Mouse (Mus musculus) CH12.LX (cell line): ENCODE results near the gene Myo18a. TPM values are rescaled to one million over a fixed set of nuclear protein-coding genes. Genes with fewer than 3 reads are reported as not detected.

Source experiments
- DNase-seq: peaks from one replicate; pipeline ENCODE4 v3.0.0-alpha.2; 2013; ENCODE audit errors: extremely low read depth
- H3K27ac ChIP-seq: 2 replicates; pipeline ENCODE4 v1.5.1; 2012; ENCODE audit warnings: low read depth, mild to moderate bottlenecking, control low read depth, moderate library complexity; ENCODE audit not compliant: insufficient read depth
- H3K27me3 ChIP-seq: replicated peaks from 2 replicates; pipeline ENCODE3; 2012; ENCODE audit warnings: inconsistent platforms
- H3K36me3 ChIP-seq, 2 experiments: replicated peaks in 1 of 2; 2 replicates each; pipeline versions ENCODE3 to v1.6.1; 2012; ENCODE audit warnings: inconsistent platforms in 1 of 2, low read length in 1 of 2, mild to moderate bottlenecking in 1 of 2, mixed read lengths in 1 of 2, moderate library complexity in 1 of 2; ENCODE audit not compliant: control insufficient read depth in 1 of 2, insufficient read depth in 1 of 2
- H3K4me1 ChIP-seq, 2 experiments: 2 replicates each; pipeline ENCODE4 v1.6.1; 2012; ENCODE audit warnings: inconsistent platforms in 1 of 2, moderate library complexity in 1 of 2; ENCODE audit not compliant: insufficient read depth in 2 of 2, control insufficient read depth in 1 of 2
- H3K4me2 ChIP-seq: 2 replicates; pipeline ENCODE4 v1.6.1; 2012; ENCODE audit warnings: low read depth, mild to moderate bottlenecking, control low read depth; ENCODE audit not compliant: poor library complexity, insufficient read depth, severe bottlenecking
- H3K4me3 ChIP-seq, 3 experiments: fragments of 150-350 bp in 1 of 3; sonication (generic) in 1 of 3; replicated peaks in 1 of 3; 2 replicates each; pipeline versions ENCODE3 to v1.5.1; 2011 to 2012; ENCODE audit warnings: low read depth in 2 of 3, low read length in 2 of 3, mild to moderate bottlenecking in 2 of 3, moderate library complexity in 2 of 3, control low read depth in 1 of 3, improper control_type of control experiment in 1 of 3, inconsistent platforms in 1 of 3, mixed read lengths in 1 of 3; ENCODE audit not compliant: poor library complexity in 1 of 3
- H3K79me2 ChIP-seq: replicated peaks from 2 replicates; pipeline ENCODE4 v1.6.1; 2012; ENCODE audit warnings: mild to moderate bottlenecking, moderate library complexity; ENCODE audit not compliant: control insufficient read depth, poor library complexity, insufficient read depth, severe bottlenecking; ENCODE audit errors: extremely low read depth
- H3K9ac ChIP-seq: 2 replicates; pipeline ENCODE4 v1.6.1; 2012; ENCODE audit warnings: low read depth, mild to moderate bottlenecking, control low read depth, moderate library complexity; ENCODE audit not compliant: insufficient read depth
- H3K9me3 ChIP-seq: replicated peaks from 2 replicates; pipeline ENCODE3; 2012; ENCODE audit warnings: low read length, inconsistent platforms, mixed read lengths
- BHLHE40 ChIP-seq: IDR thresholded peaks from 2 replicates; pipeline ENCODE4 v1.6.1; 2011; ENCODE audit warnings: mild to moderate bottlenecking, low read depth, low read length, improper control_type of control experiment
- CTCF ChIP-seq, 2 experiments: IDR thresholded peaks in 1 of 2; conservative IDR thresholded peaks in 1 of 2; 2 replicates each; pipeline ENCODE4 v1.5.1; 2011 to 2012; ENCODE audit warnings: low read depth in 2 of 2, low read length in 2 of 2, improper control_type of control experiment in 1 of 2, inconsistent platforms in 1 of 2, mild to moderate bottlenecking in 1 of 2, moderate library complexity in 1 of 2
- E2F4 ChIP-seq: IDR thresholded peaks from 2 replicates; pipeline ENCODE4 v1.6.1; 2011; ENCODE audit warnings: low read depth, low read length, improper control_type of control experiment; ENCODE audit not compliant: insufficient replicate concordance
- ELF1 ChIP-seq: IDR thresholded peaks from 2 replicates; pipeline ENCODE4 v1.6.1; 2014; ENCODE audit warnings: low read depth, mild to moderate bottlenecking, inconsistent platforms, low read length, improper control_type of control experiment
- EP300 ChIP-seq: IDR thresholded peaks from 2 replicates; pipeline ENCODE4 v1.6.1; 2011; ENCODE audit warnings: low read length, improper control_type of control experiment
- ETS1 ChIP-seq: conservative IDR thresholded peaks from 2 replicates; pipeline ENCODE4 v1.6.1; 2012; ENCODE audit warnings: low read depth, mild to moderate bottlenecking, inconsistent platforms, low read length, improper control_type of control experiment, moderate library complexity
- IRF4 ChIP-seq: IDR thresholded peaks from 2 replicates; pipeline ENCODE4 v1.6.1; 2014; ENCODE audit warnings: low read depth, mild to moderate bottlenecking, inconsistent platforms, low read length, improper control_type of control experiment
- JUND ChIP-seq: conservative IDR thresholded peaks from 2 replicates; pipeline ENCODE4 v1.6.1; 2011; ENCODE audit warnings: low read depth, low read length, improper control_type of control experiment
- KAT2A ChIP-seq: IDR thresholded peaks from 2 replicates; pipeline ENCODE4 v1.6.1; 2012; ENCODE audit warnings: low read length, improper control_type of control experiment, inconsistent platforms; ENCODE audit not compliant: insufficient replicate concordance
- MAFK ChIP-seq: IDR thresholded peaks from 2 replicates; pipeline ENCODE4 v1.6.1; 2011; ENCODE audit warnings: low read length, improper control_type of control experiment; ENCODE audit not compliant: insufficient replicate concordance
- MAZ ChIP-seq: IDR thresholded peaks from 2 replicates; pipeline ENCODE4 v1.6.1; 2012; ENCODE audit warnings: low read depth, mild to moderate bottlenecking, inconsistent platforms, low read length, improper control_type of control experiment, moderate library complexity
- MEF2A ChIP-seq: IDR thresholded peaks from 2 replicates; pipeline ENCODE4 v1.6.1; 2014; ENCODE audit warnings: low read depth, mild to moderate bottlenecking, inconsistent platforms, low read length, improper control_type of control experiment, borderline replicate concordance
- MYC ChIP-seq: IDR thresholded peaks from 2 replicates; pipeline ENCODE4 v1.6.1; 2011; ENCODE audit warnings: low read depth, mild to moderate bottlenecking, improper control_type of control experiment, low read length
- NELFE ChIP-seq: IDR thresholded peaks from 2 replicates; pipeline ENCODE4 v1.6.1; 2011; ENCODE audit warnings: low read depth, low read length, improper control_type of control experiment
- PAX5 ChIP-seq: IDR thresholded peaks from 2 replicates; pipeline ENCODE4 v1.6.1; 2012; ENCODE audit warnings: low read length, inconsistent platforms, mixed read lengths
- POLR2A ChIP-seq: IDR thresholded peaks from 2 replicates; pipeline ENCODE4 v1.6.1; 2011; ENCODE audit warnings: low read depth, mild to moderate bottlenecking, improper control_type of control experiment, low read length
- RCOR1 ChIP-seq: conservative IDR thresholded peaks from 2 replicates; pipeline ENCODE4 v1.6.1; 2012; ENCODE audit warnings: low read depth, mild to moderate bottlenecking, inconsistent platforms, low read length, improper control_type of control experiment
- TBP ChIP-seq: conservative IDR thresholded peaks from 2 replicates; pipeline ENCODE4 v1.6.1; 2011; ENCODE audit warnings: low read depth, low read length, improper control_type of control experiment
- TCF12 ChIP-seq: IDR thresholded peaks from 2 replicates; pipeline ENCODE4 v1.6.1; 2014; ENCODE audit warnings: low read depth, mild to moderate bottlenecking, inconsistent platforms, low read length, improper control_type of control experiment
- USF1 ChIP-seq: IDR thresholded peaks from 2 replicates; pipeline ENCODE4 v1.6.1; 2014; ENCODE audit warnings: low read depth, mild to moderate bottlenecking, inconsistent platforms, low read length, improper control_type of control experiment
- USF2 ChIP-seq: conservative IDR thresholded peaks from 2 replicates; pipeline ENCODE4 v1.6.1; 2011; ENCODE audit warnings: low read depth, low read length, improper control_type of control experiment
- ZKSCAN1 ChIP-seq: IDR thresholded peaks from 2 replicates; pipeline ENCODE4 v1.6.1; 2012; ENCODE audit warnings: low read depth, inconsistent platforms, low read length, improper control_type of control experiment, borderline replicate concordance
- ZMIZ1 ChIP-seq: IDR thresholded peaks from 2 replicates; pipeline ENCODE4 v1.6.1; 2012; ENCODE audit warnings: low read depth, mild to moderate bottlenecking, inconsistent platforms, low read length, improper control_type of control experiment
- ZNF384 ChIP-seq: IDR thresholded peaks from 2 replicates; pipeline ENCODE4 v1.6.1; 2012; ENCODE audit warnings: low read depth, low read length, improper control_type of control experiment, inconsistent platforms
- dilution Hi-C: fragments of 300-500 bp; cut with MboI; formaldehyde crosslinking; loops from 2 replicates; pipeline ENCODE4 v1.14.3; 2020; ENCODE audit warnings: low sequenced_read_pairs; ENCODE audit not compliant: extremely low pct_unique_long_range_greater_than_20kb, extremely low pct_ligation_motif_present
- in situ Hi-C: fragments of 300-500 bp; cut with MboI; formaldehyde crosslinking; loops from 3 replicates; pipeline ENCODE4 v1.14.3; 2019; ENCODE audit warnings: low sequenced_read_pairs, low pct_ligation_motif_present, low pct_unique_long_range_greater_than_20kb, mixed read lengths
- polyA plus RNA-seq: library from polyadenylated mRNA; unstranded; fragments of >175 nt; gene quantifications from 2 replicates; pipeline ENCODE4 v1.2.1, GENCODE M21; 2012; ENCODE audit warnings: low read depth; ENCODE audit not compliant: insufficient read length
- total RNA-seq, 2 experiments: library from RNA; depleted of rRNA; stranded (reverse); fragments of 300-350 nt in 1 of 2; fragments of >200 nt in 1 of 2; gene quantifications; 2 replicates each; pipeline ENCODE4 v1.2.3; 2012 to 2014

Myo18a gene
- total and polyA plus RNA-seq, 3 experiments = 6.3 to 24.8 (median 16.8) TPM

DNA sequence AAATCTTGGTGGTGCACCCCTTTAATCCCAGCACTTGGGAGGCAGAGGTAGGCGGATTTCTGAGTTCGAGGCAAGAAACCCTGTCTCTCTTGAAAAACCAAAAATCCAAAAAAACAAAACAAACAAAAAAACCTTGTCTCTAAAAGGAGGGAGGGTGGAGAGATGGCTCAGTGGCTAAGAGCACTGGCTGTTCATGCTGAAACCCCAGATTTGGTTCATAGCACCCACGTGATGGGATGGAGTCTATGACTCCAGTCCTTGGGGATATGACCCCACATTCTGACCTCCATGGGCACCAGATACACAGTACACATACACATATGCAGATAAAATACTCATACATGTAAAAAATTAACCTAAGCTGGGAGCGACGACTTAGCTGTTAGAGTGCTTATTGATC lies 125.8 kb downstream of the Myo18a start:
- H3K4me1 ChIP-seq = peaks cover 10 to 65% of the 10 kb centered on the region in 2 experiments; a peak in 3 of 4 replicates
- no peaks in the 10 kb centered on the region for H3K27me3 ChIP-seq
- no peaks in the 10 kb centered on the region for H3K36me3 ChIP-seq
- no peaks in the 10 kb centered on the region for H3K9me3 ChIP-seq
- dilution Hi-C loops = no loop called here
- no peak overlapping the region for H3K4me3 ChIP-seq
- no peak overlapping the region for H3K9ac ChIP-seq
- no peak overlapping the region for H3K4me2 ChIP-seq
- peak; percentile 28 for DNase-seq
- in situ Hi-C loops = no loop called here
- no peaks in the 10 kb centered on the region for H3K79me2 ChIP-seq
- TF ChIP-seq ELF1 = no peak
- no peak for TF ChIP-seq MAFK
- no peak for TF ChIP-seq USF1
- no peak for TF ChIP-seq CTCF (conservative IDR thresholded peaks at IDR 0.05 in 1 of 2, IDR thresholded peaks at IDR 0.05 in 1 of 2; ENCODE audit: low read depth in 2 of 2, low read length in 2 of 2)
- TF ChIP-seq EP300 = no peak
- TF ChIP-seq RCOR1 = no peak
- no peak for TF ChIP-seq USF2
- TF ChIP-seq IRF4 = no peak
- TF ChIP-seq JUND = no peak
- TF ChIP-seq NELFE = no peak
- TF ChIP-seq TCF12 = no peak
- TF ChIP-seq MYC = no peak
- no peak for TF ChIP-seq POLR2A
- no peak for TF ChIP-seq ETS1
- TF ChIP-seq ZMIZ1 = no peak
- no peak overlapping the region for H3K27ac ChIP-seq

DNA sequence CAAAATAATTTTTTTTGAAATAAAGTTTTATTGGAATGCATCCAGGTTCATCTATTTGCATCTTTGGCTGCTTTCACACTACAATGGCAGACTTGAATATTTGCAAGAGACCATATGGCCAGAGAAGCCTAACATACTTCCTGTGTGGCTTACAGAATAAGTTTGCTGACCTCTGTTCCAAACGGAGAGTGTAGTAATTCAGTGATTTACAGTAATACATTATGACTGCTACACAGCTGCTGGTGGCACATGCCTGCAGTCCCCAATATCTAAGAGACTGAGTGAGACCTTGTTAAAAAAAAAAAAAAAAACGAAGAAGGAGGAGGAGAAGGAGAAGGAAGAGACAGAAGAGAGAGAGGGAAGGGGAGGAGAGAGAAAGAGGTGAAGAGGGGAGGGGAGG lies 126.4 kb downstream of the Myo18a start:
- no peaks in the 10 kb centered on the region for H3K9me3 ChIP-seq
- H3K9ac ChIP-seq = no peak overlapping the region
- H3K4me2 ChIP-seq = no peak overlapping the region
- H3K79me2 ChIP-seq = no peaks in the 10 kb centered on the region
- in situ Hi-C loops (no loop called here), dilution Hi-C loops (no loop called here)
- H3K27ac ChIP-seq = no peak overlapping the region
- H3K4me3 ChIP-seq = no peak overlapping the region
- peak; percentile 37 for DNase-seq
- H3K36me3 ChIP-seq = no peaks in the 10 kb centered on the region
- no peak for TF ChIP-seq ZKSCAN1
- no peak for TF ChIP-seq E2F4
- TF ChIP-seq KAT2A = no peak
- no peak for TF ChIP-seq MAFK
- no peak for TF ChIP-seq JUND
- no peak for TF ChIP-seq ELF1
- no peak for TF ChIP-seq TBP
- no peak for TF ChIP-seq MAZ
- no peak for TF ChIP-seq MEF2A
- peak; percentile 64 for TF ChIP-seq ZNF384
- TF ChIP-seq NELFE = no peak
- no peak for TF ChIP-seq TCF12
- TF ChIP-seq BHLHE40 = peak; percentile 45
- no peak for TF ChIP-seq IRF4
- no peak for TF ChIP-seq PAX5
- no peak for TF ChIP-seq MYC
- no peak for TF ChIP-seq ZMIZ1
- peaks cover 11 to 65% of the 10 kb centered on the region in 2 experiments; a peak in 3 of 4 replicates for H3K4me1 ChIP-seq
- no peaks in the 10 kb centered on the region for H3K27me3 ChIP-seq
